Comparison of ENCODE assay signal across 8 mouse cellular contexts in the genomic region with DNA sequence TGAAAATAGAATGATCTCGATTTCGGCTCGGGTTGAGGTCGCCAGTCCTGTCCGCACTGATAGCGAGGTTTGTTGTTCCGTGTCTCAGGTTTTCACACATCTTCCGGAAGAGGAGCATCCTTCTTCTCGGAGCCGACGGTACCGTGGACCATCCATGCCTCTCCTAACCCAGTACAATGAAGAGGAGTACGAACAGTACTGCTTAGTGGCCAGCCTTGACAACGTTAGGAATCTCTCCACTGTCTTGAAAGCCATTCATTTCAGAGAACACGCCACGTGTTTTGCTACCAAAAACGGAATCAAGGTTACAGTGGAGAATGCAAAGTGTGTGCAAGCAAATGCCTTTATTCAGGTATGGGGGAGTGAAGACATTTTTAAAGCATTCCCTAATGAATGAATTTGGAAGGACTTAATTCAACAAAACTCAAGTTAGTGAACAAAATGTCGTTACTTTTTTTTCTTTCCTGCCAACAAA. TPM values are rescaled to one million over a fixed set of nuclear protein-coding genes. Genes with fewer than 3 reads are reported as not detected.
DNase-seq lines count a peak whose midpoint lies in the region; ATAC-seq lines count a peak whose summit lies in the region.

No protein-coding gene starts in this region.

- H3K4me3 ChIP-seq in heart, embryonic 15.5 days = peak overlapping the region; percentile 73
- H3K4me3 ChIP-seq in hindbrain, embryonic 11.5 days (ENCODE audit: low read depth, low read length) = peak overlapping the region; percentile 67

- H3K27ac ChIP-seq in heart, embryonic 15.5 days = peak overlapping the region; percentile 68
- H3K27ac ChIP-seq in hindbrain, embryonic 11.5 days (ENCODE audit: low read depth, low read length) = no peak overlapping the region

- H3K9ac ChIP-seq in heart, embryonic 15.5 days = peak overlapping the region; percentile 80
- peak overlapping the region; percentile 72 for H3K9ac ChIP-seq in hindbrain, embryonic 11.5 days (ENCODE audit: low read depth, low read length)

- H3K4me1 ChIP-seq in heart, embryonic 15.5 days (replicated peaks) = peaks cover 12% of the 10 kb centered on the region
- no peaks in the 10 kb centered on the region for H3K4me1 ChIP-seq in hindbrain, embryonic 11.5 days (replicated peaks; ENCODE audit: control insufficient read depth, insufficient read depth, low read length)

- ATAC-seq in heart, embryonic 15.5 days (replicated peaks; ENCODE audit: insufficient number of reproducible peaks, insufficient read depth, low FRiP score, low read depth) = no peak
- peak; percentile 73 for ATAC-seq in hindbrain, embryonic 11.5 days (ENCODE audit: low FRiP score)

- H3K9me3 ChIP-seq in heart, embryonic 15.5 days (replicated peaks) = no peaks in the 10 kb centered on the region
- H3K9me3 ChIP-seq in hindbrain, embryonic 11.5 days (ENCODE audit: control insufficient read depth, low read length) = no peaks in the 10 kb centered on the region

- H3K27me3 ChIP-seq in heart, embryonic 15.5 days = no peaks in the 10 kb centered on the region
- no peaks in the 10 kb centered on the region for H3K27me3 ChIP-seq in hindbrain, embryonic 11.5 days (ENCODE audit: control insufficient read depth, insufficient read depth, low read length)

- peak overlapping the region; percentile 85 for H3K4me2 ChIP-seq in heart, embryonic 15.5 days
- H3K4me2 ChIP-seq in hindbrain, embryonic 11.5 days (replicated peaks; ENCODE audit: low read depth, low read length) = peak overlapping the region; percentile 59

- peaks cover 10% of the 10 kb centered on the region; the same call in 1 of the 2 replicates for H3K36me3 ChIP-seq in heart, embryonic 15.5 days
- H3K36me3 ChIP-seq in hindbrain, embryonic 11.5 days (ENCODE audit: control insufficient read depth, insufficient read depth, low read length) = no peaks in the 10 kb centered on the region

- under 1% methylated on average over 18 of the region's 18 CpGs for WGBS in heart, embryonic 15.5 days
- WGBS in hindbrain, embryonic 11.5 days = 2% methylated on average over 18 of the region's 18 CpGs

- DNase-seq in heart, postnatal 4 days = no peak
- DNase-seq in MEL-GATA-1-ER (ENCODE audit: extremely low read depth, low read depth) = peak; percentile 53
- no peak for DNase-seq in hindbrain, embryonic 11.5 days (ENCODE audit: low spot score)
- DNase-seq in mesoderm, embryonic 11.5 days (ENCODE audit: low read depth, low spot score) = peak; percentile 14
- DNase-seq in left cerebral cortex, adult 8-10 months (ENCODE audit: low spot score in 2 of 2) = no peak
- DNase-seq in layer of hippocampus, adult 8-10 months (ENCODE audit: low spot score in 2 of 2) = no peak
- DNase-seq in right cerebral cortex, postnatal 10 days (ENCODE audit: low spot score in 2 of 2) = no peak

RNA-seq across cellular contexts. Expression of gene Rad1, which starts 0.6 kb away (rescaled TPM):
- 17.9 and 22.9 TPM in 2 replicates for polyA plus RNA-seq in heart, embryonic 15.5 days (2015; fragmentation: Nextera tagmentation; extraction: Ambion mirVana)
- total RNA-seq in heart, postnatal 4 days (2021) = 1 to 10 TPM; 7.5 to 9.4 TPM
- 31.4 and 33.5 TPM in 2 replicates for polyA plus RNA-seq in hindbrain, embryonic 11.5 days (2014; fragmentation: Nextera tagmentation; extraction: Ambion mirVana)
- 10 to 100 TPM; 11.6 to 21.9 (median 13.7) TPM for total RNA-seq in left cerebral cortex, adult 8-10 months (2022)
- total RNA-seq in layer of hippocampus, adult 8-10 months (2022) = 10 to 100 TPM; 12.4 to 16.1 (median 13.4) TPM

RNA-seq across cellular contexts. Expression of gene Brix1, which starts 0.7 kb away (rescaled TPM):
- 48.5 and 59.9 TPM in 2 replicates for polyA plus RNA-seq in heart, embryonic 15.5 days (2015; fragmentation: Nextera tagmentation; extraction: Ambion mirVana)
- 10 to 100 TPM; 32.5 to 36.3 TPM for total RNA-seq in heart, postnatal 4 days (2021)
- polyA plus RNA-seq in hindbrain, embryonic 11.5 days (2014; fragmentation: Nextera tagmentation; extraction: Ambion mirVana) = 126 and 130 TPM in 2 replicates
- 10 to 100 TPM; 18.1 to 19.8 (median 19.1) TPM for total RNA-seq in left cerebral cortex, adult 8-10 months (2022)
- total RNA-seq in layer of hippocampus, adult 8-10 months (2022) = 10 to 100 TPM; 20.9 to 24.9 (median 22.1) TPM

RNA-seq across cellular contexts. Expression of gene Dnajc21, which starts 16.1 kb away (rescaled TPM):
- polyA plus RNA-seq in heart, embryonic 15.5 days (2015; fragmentation: Nextera tagmentation; extraction: Ambion mirVana) = 9.6 and 10.8 TPM in 2 replicates
- 10 to 100 TPM; 20.1 to 21.6 TPM for total RNA-seq in heart, postnatal 4 days (2021)
- polyA plus RNA-seq in hindbrain, embryonic 11.5 days (2014; fragmentation: Nextera tagmentation; extraction: Ambion mirVana) = 16.0 TPM in 2 replicates
- 10 to 100 TPM; 22.3 to 27.0 (median 24.7) TPM for total RNA-seq in left cerebral cortex, adult 8-10 months (2022)
- 10 to 100 TPM; 21.6 to 29.3 (median 23.6) TPM for total RNA-seq in layer of hippocampus, adult 8-10 months (2022)

Comparison
In these comparisons a context has a peak if more than half of its experiments do, and no peak if none do; other contexts are left out.
1. DNase-seq: peak in MEL-GATA-1-ER (single experiment) and mesoderm, embryonic 11.5 days (single experiment); none in heart, postnatal 4 days (single experiment), hindbrain, embryonic 11.5 days (single experiment), left cerebral cortex, adult 8-10 months (0 of 2), layer of hippocampus, adult 8-10 months (0 of 2) and right cerebral cortex, postnatal 10 days (0 of 2).